Mouse (Mus musculus): ENCODE results near the gene Dnttip2. TPM values are rescaled to one million over a fixed set of nuclear protein-coding genes. Genes with fewer than 3 reads are reported as not detected.

Dnttip2 gene
- 100 to 1,000 TPM; 118 to 120 TPM for total RNA-seq (2023)

GRCm38 (mm10) chr3:122274241-122275024 is at the start of gene Dnttip2:
TSS of gene Dnttip2 (plus strand) at chr3:122274388.

DNA sequence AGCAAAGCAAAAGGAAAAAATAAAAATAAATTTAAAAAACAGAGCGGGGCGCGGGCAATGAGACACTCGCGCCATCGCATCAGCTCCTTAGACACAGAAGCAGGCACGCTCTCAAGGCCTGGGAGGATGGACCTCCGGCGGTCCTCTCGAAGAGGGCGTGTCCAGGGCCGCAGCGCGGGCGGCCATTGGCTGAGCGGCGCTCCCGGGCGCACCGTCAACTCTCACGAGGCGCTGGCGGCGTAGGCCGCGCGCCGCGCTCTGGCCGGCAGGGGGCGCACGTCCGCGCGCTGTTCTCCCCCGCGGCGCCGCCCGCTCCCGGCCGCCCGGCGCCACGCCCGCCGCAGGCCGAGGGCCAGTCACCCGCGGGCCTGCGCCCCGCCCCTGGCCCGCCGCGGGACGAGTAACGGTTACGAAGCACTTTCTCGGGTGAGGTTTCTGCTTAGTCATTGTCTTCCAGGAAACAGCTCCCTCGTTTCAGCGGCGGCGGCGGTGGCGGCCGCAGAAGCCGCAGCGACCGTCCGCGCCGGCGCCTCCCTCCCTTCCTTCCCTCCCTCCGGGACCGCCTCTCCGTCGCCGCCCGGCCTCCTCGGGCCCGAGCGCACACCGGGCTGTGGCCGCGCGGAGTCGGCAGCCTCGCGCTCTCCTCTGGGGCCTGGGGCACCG is 28.8 kb upstream of the Dnttip2 start, which contains the start of gene Gclm:
Gene Gclm, plus strand, starts transcription at position 343 of the 663 bp plus-strand sequence.

GRCm38 (mm10) chr3:122293954-122294850 is 20.0 kb downstream of the Dnttip2 start, which contains the start of gene Bcar3:
TSS of gene Bcar3 (plus strand) at chr3:122294136.

Other genes with a start within 250 kb of the Dnttip2 start
- gene Abca4, start 229.9 kb upstream of the Dnttip2 start, total RNA-seq (2023) = not detected
- gene Gclm, start 28.8 kb upstream of the Dnttip2 start, total RNA-seq (2023) = 10 to 100 TPM; 16.5 to 18.2 TPM
- gene Bcar3, start 19.7 kb downstream of the Dnttip2 start, total RNA-seq (2023) = 100 to 1,000 TPM; 279 to 292 TPM